Mouse (Mus musculus) G1E (cell line): ENCODE results near the gene Fat3. TPM values are rescaled to one million over a fixed set of nuclear protein-coding genes. Genes with fewer than 3 reads are reported as not detected.

Source experiments
- ATAC-seq: 2 replicates; pipeline ENCODE4 v1.8.0; 2016; ENCODE audit warnings: mild to moderate bottlenecking; ENCODE audit not compliant: insufficient number of reproducible peaks, poor library complexity, low FRiP score, severe bottlenecking; ENCODE audit errors: extremely low read depth
- DNase-seq: peaks from one replicate; pipeline ENCODE4 v3.0.0; 2012; ENCODE audit warnings: low spot score
- H3K27me3 ChIP-seq: 2 replicates; pipeline ENCODE4 v1.6.1; 2012; ENCODE audit warnings: mild to moderate bottlenecking, low read length, inconsistent platforms; ENCODE audit not compliant: insufficient read depth
- H3K36me3 ChIP-seq: replicated peaks from 2 replicates; pipeline ENCODE3; 2012; ENCODE audit warnings: mild to moderate bottlenecking, inconsistent platforms
- H3K4me1 ChIP-seq: 2 replicates; pipeline ENCODE4 v1.6.1; 2012; ENCODE audit warnings: low read depth, low read length, inconsistent platforms, mixed read lengths; ENCODE audit not compliant: insufficient read depth
- H3K4me3 ChIP-seq: 2 replicates; pipeline ENCODE4 v1.5.1; 2012; ENCODE audit warnings: low read depth, mild to moderate bottlenecking, inconsistent platforms, low read length, moderate library complexity, mixed read lengths
- H3K9me3 ChIP-seq: replicated peaks from 2 replicates; pipeline ENCODE4 v1.6.1; 2012; ENCODE audit warnings: inconsistent platforms
- CTCF ChIP-seq: IDR thresholded peaks from 2 replicates; pipeline ENCODE4 v1.5.1; 2012; ENCODE audit warnings: low read depth, low read length, inconsistent platforms, mixed read lengths
- GATA1 ChIP-seq: IDR thresholded peaks from 2 replicates; pipeline ENCODE4 v1.6.1; 2012; ENCODE audit warnings: borderline replicate concordance, low read length, inconsistent platforms, mixed read lengths
- GATA2 ChIP-seq: IDR thresholded peaks from 2 replicates; pipeline ENCODE4 v1.6.1; 2012; ENCODE audit warnings: low read depth, low read length, inconsistent platforms, borderline replicate concordance
- POLR2AphosphoS5 ChIP-seq: IDR thresholded peaks from 2 replicates; pipeline ENCODE4 v1.6.1; 2012; ENCODE audit warnings: low read depth, low read length, inconsistent platforms; ENCODE audit not compliant: insufficient replicate concordance
- TAL1 ChIP-seq: conservative IDR thresholded peaks from 2 replicates; pipeline ENCODE4 v1.6.1; 2012; ENCODE audit warnings: low read depth, low read length, inconsistent platforms, mixed read lengths
- polyA plus RNA-seq: library from polyadenylated mRNA; stranded (reverse); fragments of >175 nt; gene quantifications from 2 replicates; pipeline ENCODE4 v1.2.3, GENCODE M21; 2012
- total RNA-seq, 2 experiments: library from RNA; stranded (forward) in 1 of 2; stranded (reverse) in 1 of 2; fragments of 200-1000 nt in 1 of 2; fragments of >200 nt in 1 of 2; fragmentation: Nextera tagmentation in 1 of 2; gene quantifications; 2 replicates each; pipeline ENCODE4 v1.2.3; 2014 to 2017

Fat3 gene
- total and polyA plus RNA-seq, 3 experiments: 0.11 TPM; not detected in 2

DNA sequence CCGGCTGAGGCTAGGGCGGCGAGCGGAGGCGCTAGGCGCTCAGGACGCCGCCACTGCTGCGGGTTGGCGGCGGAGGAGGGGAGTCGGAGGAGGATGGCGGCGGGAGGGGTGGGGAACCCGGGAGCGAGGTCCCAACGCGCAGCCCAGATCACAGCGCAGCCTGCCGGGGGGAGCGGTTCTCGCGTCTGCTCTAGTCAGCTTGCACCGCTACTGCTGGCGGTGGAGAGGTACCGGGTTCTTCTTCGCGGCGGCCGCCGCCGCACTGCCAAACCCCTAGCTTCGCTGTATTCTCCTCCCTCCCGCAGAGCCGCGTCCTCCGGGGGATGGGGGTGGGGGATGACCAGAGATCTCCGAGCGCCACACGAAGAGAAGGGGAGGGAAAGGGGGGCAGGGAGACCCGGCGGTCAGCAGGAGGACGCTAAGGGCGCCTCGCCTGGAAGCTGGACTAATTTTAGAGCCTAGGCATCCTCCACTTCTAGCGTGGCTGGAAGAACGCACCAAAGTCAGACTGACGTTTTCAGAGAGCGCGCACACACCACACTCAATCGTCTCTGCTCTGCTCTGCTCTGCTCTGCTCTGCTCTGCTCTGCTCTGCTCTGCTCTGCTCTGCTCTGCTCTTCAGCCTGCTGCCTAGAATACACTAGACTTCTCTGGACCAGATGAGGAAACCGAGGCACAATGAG lies 1.0 kb upstream of the Fat3 start:
- TF ChIP-seq POLR2AphosphoS5: no peak
- Histone ChIP-seq H3K9me3 (peaks cover 14% of the 10 kb centered on the region), H3K27me3 (peaks cover 4% of the 10 kb centered on the region; the same call in 1 of the 2 replicates), H3K4me3 (no peak overlapping the region), H3K4me1 (no peaks in the 10 kb centered on the region), H3K36me3 (no peaks in the 10 kb centered on the region)
- DNase-seq: no peak
- ATAC-seq: no peak

DNA sequence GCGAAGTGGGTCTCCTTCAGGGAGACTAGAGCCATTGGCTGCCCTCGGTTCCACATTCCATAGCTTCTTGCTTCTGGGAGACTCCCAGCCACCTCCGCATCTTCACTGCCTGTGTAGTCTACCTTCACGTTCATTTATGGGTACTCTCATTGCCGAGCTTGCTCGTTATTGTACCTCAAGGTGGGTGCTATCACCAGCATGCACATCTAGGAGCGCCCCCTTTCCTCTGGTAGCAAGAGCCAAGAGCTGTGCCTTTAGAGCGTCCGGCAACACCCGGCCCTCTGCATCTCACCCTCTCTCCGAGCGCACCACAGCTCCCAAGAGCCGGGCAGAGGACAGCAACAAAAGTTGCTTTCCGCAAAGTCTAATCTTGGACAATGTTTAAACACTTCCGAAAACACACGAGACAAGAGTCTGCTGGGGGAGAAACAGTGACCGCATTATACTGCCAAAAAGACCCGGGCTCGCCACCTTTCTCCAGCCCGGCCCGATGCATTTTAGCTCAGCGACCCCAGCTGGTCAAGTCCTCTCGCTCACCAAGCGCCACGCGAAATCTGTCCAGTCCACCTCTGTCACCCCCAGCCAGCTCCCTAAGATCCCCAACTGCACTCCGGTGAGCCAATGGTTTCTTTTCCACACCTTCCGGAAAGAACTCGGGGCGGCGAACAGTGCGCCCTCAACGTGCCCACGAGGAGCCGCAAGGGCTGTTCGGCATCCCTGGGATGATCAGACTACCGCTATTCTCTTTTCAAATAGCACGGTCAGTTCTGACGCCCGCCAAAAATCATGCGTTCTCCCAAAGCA lies 501 bp downstream of the Fat3 start:
- peaks cover 4% of the 10 kb centered on the region; the same call in 1 of the 2 replicates for H3K27me3 ChIP-seq
- ATAC-seq: no peak

DNA sequence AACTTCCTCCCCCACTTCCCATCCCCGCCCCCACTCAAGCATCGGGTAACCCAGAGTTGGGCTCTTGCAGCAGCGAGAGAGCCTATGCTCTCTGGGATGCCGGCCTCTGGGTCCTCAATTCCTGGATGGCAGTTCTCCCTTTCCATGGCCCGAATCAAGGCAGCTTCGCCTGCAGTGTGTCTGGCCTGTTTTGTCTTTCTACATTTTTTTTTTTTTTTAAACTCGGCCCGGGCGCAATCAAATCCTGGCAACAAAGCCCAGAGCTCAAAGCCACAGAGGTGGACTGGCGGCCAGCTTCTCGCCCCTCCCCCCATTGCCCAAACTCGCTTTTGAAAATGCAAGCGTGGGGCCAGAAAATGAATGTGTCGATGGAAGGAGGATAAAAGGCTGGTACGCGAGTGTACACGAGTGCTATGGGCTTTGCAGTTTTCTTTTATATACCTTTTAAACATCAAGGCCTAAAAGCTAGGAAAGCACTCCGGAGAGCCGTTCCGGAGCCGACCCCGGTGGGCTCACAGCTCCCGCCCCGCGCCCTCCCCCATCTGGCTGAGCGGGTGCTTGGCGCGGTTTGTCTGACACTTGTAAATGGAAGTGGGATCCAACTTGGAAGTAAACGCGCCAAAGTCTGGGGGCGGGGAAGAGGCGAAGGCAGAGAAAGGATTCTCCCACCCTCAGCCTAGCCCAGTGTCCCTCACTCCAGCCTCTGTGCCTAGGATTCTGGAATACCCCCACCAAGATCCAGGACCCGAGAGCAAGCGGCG lies 1.3 kb downstream of the Fat3 start:
- ATAC-seq (no peak), DNase-seq (no peak)
- H3K4me3 ChIP-seq: no peak overlapping the region
- H3K36me3 ChIP-seq: no peaks in the 10 kb centered on the region
- no peaks in the 10 kb centered on the region for H3K4me1 ChIP-seq
- TF ChIP-seq TAL1 (no peak), GATA2 (no peak), POLR2AphosphoS5 (no peak), CTCF (no peak), GATA1 (no peak)
- peaks cover 4% of the 10 kb centered on the region; the same call in 1 of the 2 replicates for H3K27me3 ChIP-seq
- peaks cover 14% of the 10 kb centered on the region for H3K9me3 ChIP-seq

More for the DNA sequence above, 501 bp downstream of the Fat3 start:
- peaks cover 14% of the 10 kb centered on the region for H3K9me3 ChIP-seq
- no peak for DNase-seq
- H3K4me1 ChIP-seq: no peaks in the 10 kb centered on the region
- TF ChIP-seq GATA2 (no peak), POLR2AphosphoS5 (no peak), GATA1 (no peak), CTCF (no peak), TAL1 (no peak)
- H3K4me3 ChIP-seq: no peak overlapping the region
- no peaks in the 10 kb centered on the region for H3K36me3 ChIP-seq

DNA sequence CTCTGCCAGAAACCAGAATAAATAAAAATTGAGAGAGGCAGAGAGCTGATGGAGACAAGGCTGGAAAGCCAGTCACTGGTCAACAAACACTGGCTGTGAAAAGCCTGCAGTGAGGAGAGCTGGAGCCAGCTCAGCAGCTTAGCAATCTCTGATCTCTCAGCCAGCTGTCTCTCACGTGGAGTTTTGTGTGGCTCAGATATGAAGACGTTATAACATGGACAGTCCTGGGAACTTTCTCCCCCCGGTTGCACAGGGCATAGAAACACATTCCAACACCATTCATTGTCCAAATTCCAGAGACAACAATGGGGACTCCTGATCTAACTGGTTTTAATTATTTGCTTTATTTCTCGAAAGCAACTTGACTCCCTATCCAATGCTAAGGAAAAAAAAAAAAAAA lies 2.2 kb downstream of the Fat3 start:
- Histone ChIP-seq H3K4me3 (no peak overlapping the region), H3K4me1 (no peaks in the 10 kb centered on the region), H3K36me3 (no peaks in the 10 kb centered on the region), H3K27me3 (peaks cover 4% of the 10 kb centered on the region; the same call in 1 of the 2 replicates), H3K9me3 (peaks cover 14% of the 10 kb centered on the region)
- no peak for TF ChIP-seq TAL1
- no peak for TF ChIP-seq GATA1
- no peak for TF ChIP-seq CTCF
- TF ChIP-seq POLR2AphosphoS5: no peak
- TF ChIP-seq GATA2: no peak
- DNase-seq (no peak), ATAC-seq (no peak)

DNA sequence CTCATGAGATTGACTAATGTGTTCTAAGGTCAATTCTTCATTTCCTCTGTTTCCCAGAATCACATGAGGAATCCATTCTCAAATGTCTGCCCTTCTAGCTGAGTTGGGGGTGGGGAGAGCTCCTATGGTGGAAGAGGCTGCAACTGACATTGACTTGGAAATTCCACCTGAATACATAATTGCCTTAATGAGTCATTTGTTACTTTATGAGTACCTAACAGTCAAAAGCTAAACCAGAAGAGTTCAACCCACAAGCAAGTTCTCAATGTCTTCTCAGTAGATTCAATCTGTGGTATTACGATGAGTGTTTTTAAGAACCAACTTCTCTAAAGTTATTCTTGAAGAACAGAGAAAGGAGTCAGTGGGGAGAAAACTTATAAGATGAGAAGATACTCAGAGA lies 3.7 kb downstream of the Fat3 start:
- Histone ChIP-seq H3K27me3 (peaks cover 4% of the 10 kb centered on the region; the same call in 1 of the 2 replicates), H3K9me3 (peaks cover 11% of the 10 kb centered on the region), H3K36me3 (no peaks in the 10 kb centered on the region), H3K4me3 (no peak overlapping the region), H3K4me1 (no peaks in the 10 kb centered on the region)
- DNase-seq (no peak), ATAC-seq (no peak)
- no peak for TF ChIP-seq TAL1
- no peak for TF ChIP-seq POLR2AphosphoS5
- TF ChIP-seq CTCF: no peak
- no peak for TF ChIP-seq GATA1
- TF ChIP-seq GATA2: no peak

DNA sequence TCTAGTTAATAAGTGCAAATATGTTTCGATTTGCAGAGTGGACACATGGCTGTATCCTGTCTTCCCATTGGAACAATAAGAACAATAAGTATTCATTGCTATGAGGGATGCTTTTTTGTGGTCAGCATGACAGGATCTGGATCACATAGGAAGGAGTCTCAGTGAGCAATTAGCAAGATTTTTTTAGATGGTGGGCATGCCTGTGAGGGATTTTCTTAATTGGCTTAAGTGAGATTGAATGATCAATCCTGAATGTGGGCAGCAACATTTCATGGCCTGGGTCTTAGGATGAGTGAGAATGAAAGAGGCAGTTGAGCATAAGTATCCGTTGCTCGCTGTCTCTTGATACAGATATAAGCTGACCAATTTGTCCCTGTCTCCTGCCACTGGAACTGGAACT lies 4.8 kb downstream of the Fat3 start:
- H3K36me3 ChIP-seq: no peaks in the 10 kb centered on the region
- H3K4me3 ChIP-seq: no peak overlapping the region
- peaks cover 4% of the 10 kb centered on the region; the same call in 1 of the 2 replicates for H3K27me3 ChIP-seq
- no peaks in the 10 kb centered on the region for H3K4me1 ChIP-seq
- DNase-seq (no peak), ATAC-seq (no peak)
- H3K9me3 ChIP-seq: peaks cover 2% of the 10 kb centered on the region
- TF ChIP-seq CTCF (no peak), TAL1 (no peak)
